Mouse (Mus musculus) neural tube, embryonic 13.5 days (tissue): ENCODE data around the gene Kcnj9. TPM values are rescaled to one million over a fixed set of nuclear protein-coding genes. Genes with fewer than 3 reads are reported as not detected.

Experiments used
- ATAC-seq: fragments of 200-750 bp; cut with Nextera tagmentation; 2 replicates; pipeline ENCODE4 v1.8.0; 2017; ENCODE audit warnings: low read depth, mild to moderate bottlenecking, moderate TSS enrichment, moderate library complexity
- H3K27ac ChIP-seq: fragments of 300-500 bp; sonication (generic); replicated peaks from 2 replicates; pipeline ENCODE4 v1.5.1; 2015; ENCODE audit warnings: moderate library complexity, mild to moderate bottlenecking, inconsistent platforms
- H3K27me3 ChIP-seq: fragments of 300-500 bp; sonication (generic); 2 replicates; pipeline ENCODE4 v1.6.1; 2015; ENCODE audit warnings: mild to moderate bottlenecking, inconsistent platforms
- H3K36me3 ChIP-seq: fragments of 300-500 bp; sonication (generic); 2 replicates; pipeline ENCODE4 v1.6.1; 2015; ENCODE audit warnings: mild to moderate bottlenecking, inconsistent platforms
- H3K4me1 ChIP-seq: fragments of 300-500 bp; sonication (generic); replicated peaks from 2 replicates; pipeline ENCODE4 v1.6.1; 2015; ENCODE audit warnings: inconsistent platforms
- H3K4me2 ChIP-seq: fragments of 300-500 bp; sonication (generic); 2 replicates; pipeline ENCODE4 v1.6.1; 2015; ENCODE audit warnings: inconsistent platforms, mild to moderate bottlenecking, moderate library complexity
- H3K4me3 ChIP-seq: fragments of 300-500 bp; sonication (generic); 2 replicates; pipeline ENCODE4 v1.5.1; 2015; ENCODE audit warnings: mild to moderate bottlenecking, inconsistent platforms
- H3K9ac ChIP-seq: fragments of 300-500 bp; sonication (generic); 2 replicates; pipeline ENCODE4 v1.6.1; 2015; ENCODE audit warnings: moderate library complexity, mild to moderate bottlenecking, inconsistent platforms
- H3K9me3 ChIP-seq: fragments of 300-500 bp; sonication (generic); 2 replicates; pipeline ENCODE4 v1.6.1; 2016; ENCODE audit warnings: inconsistent platforms
- WGBS: fragments of 180-500 bp; shearing (Covaris S2); methylation state at CpG from one replicate; pipeline ENCODE4 v1.1.7; 2015; 5-methylcytosine and 5-hydroxymethylcytosine counted together
- polyA plus RNA-seq: library from polyadenylated mRNA; unstranded; fragments of >200 nt; fragmentation: Nextera tagmentation; extraction: Ambion mirVana; gene quantifications from 2 replicates; pipeline ENCODE4 v1.2.1, GENCODE M21; 2015

Gene Kcnj9
- polyA plus RNA-seq, 1 experiment from 2014 or later, result 1.5 TPM

- 10% methylated on average over 5 of the region's 5 CpGs for WGBS
- H3K4me3 ChIP-seq, result no peak overlapping the region
- H3K27ac ChIP-seq, result peak overlapping the region; percentile 76
- peak; percentile 46 for ATAC-seq
- H3K4me2 ChIP-seq, result no peak overlapping the region
- H3K36me3 ChIP-seq, result peaks cover 10% of the 10 kb centered on the region
- H3K9ac ChIP-seq, result 0 out of 2 replicates have a peak overlapping the region, but pooled peaks have one; percentile 12
- no peaks in the 10 kb centered on the region for H3K27me3 ChIP-seq
- H3K9me3 ChIP-seq, result no peaks in the 10 kb centered on the region
- H3K4me1 ChIP-seq, result peaks cover 65% of the 10 kb centered on the region
Measured at GRCm38 (mm10) chr1:172319921-172320411, 9.2 kb downstream of the Kcnj9 start.

- Histone ChIP-seq H3K36me3 (peaks cover 10% of the 10 kb centered on the region), H3K27ac (peak overlapping the region; percentile 76), H3K4me1 (peaks cover 71% of the 10 kb centered on the region), H3K4me2 (no peak overlapping the region), H3K9ac (no peak overlapping the region), H3K9me3 (no peaks in the 10 kb centered on the region), H3K4me3 (no peak overlapping the region), H3K27me3 (no peaks in the 10 kb centered on the region)
- WGBS, result 64% methylated on average over 7 of the region's 7 CpGs
- ATAC-seq, result no peak
Measured at GRCm38 (mm10) chr1:172319346-172319745, 9.8 kb downstream of the Kcnj9 start.

GRCm38 (mm10) chr1:172318424-172319035 lies 10.6 kb downstream of the Kcnj9 start:
- Histone ChIP-seq H3K27ac (peak overlapping the region; percentile 78), H3K9me3 (no peaks in the 10 kb centered on the region), H3K36me3 (peaks cover 10% of the 10 kb centered on the region), H3K4me1 (peaks cover 79% of the 10 kb centered on the region), H3K4me3 (no peak overlapping the region), H3K27me3 (no peaks in the 10 kb centered on the region), H3K4me2 (peak overlapping the region; percentile 3; the same call in 1 of the 2 replicates), H3K9ac (peak overlapping the region; percentile 31; the same call in 1 of the 2 replicates)
- 67% methylated on average over 19 of the region's 19 CpGs for WGBS
- ATAC-seq, result no peak

GRCm38 (mm10) chr1:172317946-172318345 lies 11.2 kb downstream of the Kcnj9 start:
- Histone ChIP-seq H3K4me2 (peak overlapping the region; percentile 9; the same call in 1 of the 2 replicates), H3K27ac (peak overlapping the region; percentile 78), H3K27me3 (no peaks in the 10 kb centered on the region), H3K9ac (0 out of 2 replicates have a peak overlapping the region, but pooled peaks have one; percentile 31), H3K36me3 (peaks cover 10% of the 10 kb centered on the region), H3K4me1 (peaks cover 80% of the 10 kb centered on the region), H3K9me3 (no peaks in the 10 kb centered on the region), H3K4me3 (no peak overlapping the region)
- 49% methylated on average over 15 of the region's 15 CpGs for WGBS
- no peak for ATAC-seq

GRCm38 (mm10) chr1:172317431-172317830 lies 11.7 kb downstream of the Kcnj9 start:
- H3K4me2 ChIP-seq, result peak overlapping the region; percentile 20; the same call in 1 of the 2 replicates
- 0 out of 2 replicates have a peak overlapping the region, but pooled peaks have one; percentile 31 for H3K9ac ChIP-seq
- no peaks in the 10 kb centered on the region for H3K27me3 ChIP-seq
- H3K4me1 ChIP-seq, result peaks cover 84% of the 10 kb centered on the region
- no peak for ATAC-seq
- H3K4me3 ChIP-seq, result no peak overlapping the region
- peak overlapping the region; percentile 23 for H3K27ac ChIP-seq
- H3K36me3 ChIP-seq, result peaks cover 10% of the 10 kb centered on the region
- H3K9me3 ChIP-seq, result no peaks in the 10 kb centered on the region
- WGBS, result 60% methylated on average over 18 of the region's 18 CpGs

GRCm38 (mm10) chr1:172314911-172315310 lies 14.2 kb downstream of the Kcnj9 start:
- WGBS, result 30% methylated on average over 3 of the region's 3 CpGs
- peak; percentile 8; the same call in 1 of the 2 replicates for ATAC-seq
- H3K9ac ChIP-seq, result peak overlapping the region; percentile 47
- H3K27me3 ChIP-seq, result no peaks in the 10 kb centered on the region
- no peaks in the 10 kb centered on the region for H3K9me3 ChIP-seq
- H3K4me3 ChIP-seq, result 0 out of 2 replicates have a peak overlapping the region, but pooled peaks have one; percentile 5
- H3K27ac ChIP-seq, result peak overlapping the region; percentile 91
- peaks cover 88% of the 10 kb centered on the region for H3K4me1 ChIP-seq
- peaks cover 10% of the 10 kb centered on the region for H3K36me3 ChIP-seq
- H3K4me2 ChIP-seq, result peak overlapping the region; percentile 71

- Histone ChIP-seq H3K27me3 (no peaks in the 10 kb centered on the region), H3K27ac (peak overlapping the region; percentile 91), H3K4me1 (peaks cover 89% of the 10 kb centered on the region), H3K9ac (peak overlapping the region; percentile 88), H3K4me3 (peak overlapping the region; percentile 70), H3K36me3 (peaks cover 10% of the 10 kb centered on the region), H3K9me3 (no peaks in the 10 kb centered on the region), H3K4me2 (peak overlapping the region; percentile 71)
- ATAC-seq, result no peak
- 51% methylated on average over 10 of the region's 10 CpGs for WGBS
Measured at GRCm38 (mm10) chr1:172313613-172314411, 15.3 kb downstream of the Kcnj9 start.

- ATAC-seq, result no peak
- no peaks in the 10 kb centered on the region for H3K9me3 ChIP-seq
- peak overlapping the region; percentile 71 for H3K4me2 ChIP-seq
- H3K27ac ChIP-seq, result peak overlapping the region; percentile 91
- H3K36me3 ChIP-seq, result peaks cover 4% of the 10 kb centered on the region; the same call in 1 of the 2 replicates
- WGBS, result 8% methylated on average over 16 of the region's 16 CpGs
- no peaks in the 10 kb centered on the region for H3K27me3 ChIP-seq
- peak overlapping the region; percentile 88 for H3K9ac ChIP-seq
- peak overlapping the region; percentile 70 for H3K4me3 ChIP-seq
- H3K4me1 ChIP-seq, result peaks cover 87% of the 10 kb centered on the region
Measured at GRCm38 (mm10) chr1:172312768-172313561, 16.2 kb downstream of the Kcnj9 start.

- under 1% methylated on average over 45 of the region's 55 CpGs for WGBS
- peak overlapping the region; percentile 70 for H3K4me3 ChIP-seq
- peak; percentile 64 for ATAC-seq
- H3K4me1 ChIP-seq, result peaks cover 83% of the 10 kb centered on the region
- no peaks in the 10 kb centered on the region for H3K9me3 ChIP-seq
- peak overlapping the region; percentile 71 for H3K4me2 ChIP-seq
- H3K36me3 ChIP-seq, result no peaks in the 10 kb centered on the region
- H3K27me3 ChIP-seq, result no peaks in the 10 kb centered on the region
- peak overlapping the region; percentile 88 for H3K9ac ChIP-seq
- peak overlapping the region; percentile 91 for H3K27ac ChIP-seq
Measured at GRCm38 (mm10) chr1:172311921-172312767, 17.0 kb downstream of the Kcnj9 start.

GRCm38 (mm10) chr1:172311248-172311906 lies 17.7 kb downstream of the Kcnj9 start:
- no peaks in the 10 kb centered on the region for H3K36me3 ChIP-seq
- 10% methylated on average over 23 of the region's 23 CpGs for WGBS
- peak; percentile 0; the same call in 1 of the 2 replicates for ATAC-seq
- H3K9me3 ChIP-seq, result no peaks in the 10 kb centered on the region
- H3K27ac ChIP-seq, result peak overlapping the region; percentile 91
- peak overlapping the region; percentile 70 for H3K4me3 ChIP-seq
- no peaks in the 10 kb centered on the region for H3K27me3 ChIP-seq
- H3K4me2 ChIP-seq, result peak overlapping the region; percentile 71
- H3K9ac ChIP-seq, result peak overlapping the region; percentile 88
- peaks cover 77% of the 10 kb centered on the region for H3K4me1 ChIP-seq
